In the genomic region with DNA sequence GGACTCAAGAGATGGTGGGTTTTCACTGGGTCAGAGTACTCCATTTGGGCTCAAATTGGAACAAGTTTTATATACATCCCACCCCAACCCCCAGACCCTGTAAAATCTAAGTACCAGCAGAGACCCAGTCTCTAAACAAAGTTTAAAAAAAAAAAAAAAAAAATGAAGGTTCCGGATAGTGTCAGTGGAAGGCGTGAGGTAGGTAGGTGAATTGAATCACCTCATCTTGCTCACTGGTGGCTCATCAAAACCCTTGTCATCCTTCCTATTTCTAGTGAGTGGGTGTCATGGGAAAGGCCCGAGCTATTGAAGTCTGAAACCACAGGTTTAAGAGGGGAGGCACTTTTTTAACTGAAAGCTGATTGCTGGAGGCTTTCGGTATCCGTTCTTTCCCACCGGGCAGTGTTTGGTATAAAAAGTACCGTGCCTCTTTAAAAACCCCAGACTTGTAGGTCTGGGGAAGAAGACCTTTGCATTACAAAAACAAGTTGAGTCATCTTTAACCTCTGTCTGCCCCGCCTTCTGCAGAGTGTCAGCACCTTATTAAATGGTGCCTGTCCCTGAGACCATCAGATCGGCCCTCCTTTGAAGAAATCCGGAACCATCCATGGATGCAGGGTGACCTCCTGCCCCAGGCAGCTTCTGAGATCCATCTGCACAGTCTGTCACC, we compare ENCODE assay signal across 10 mouse cellular contexts. TPM values are rescaled to one million over a fixed set of nuclear protein-coding genes. Genes with fewer than 3 reads are reported as not detected.
DNase-seq lines count a peak whose midpoint lies in the region; ATAC-seq and TF ChIP-seq lines count a peak whose summit lies in the region.
"Had no signal": no experiment of that assay in that cellular context is flagged by ENCODE, and none has a peak within 500 bp of the region (broad histone marks: within the 10 kb centered on the region; RNA-seq: fewer than 3 reads in every experiment).

No protein-coding gene starts in this region.

- H3K36me3 ChIP-seq in heart, embryonic 10.5 days, result peaks cover 32% of the 10 kb centered on the region
- H3K36me3 ChIP-seq in stomach, embryonic 15.5 days, result peaks cover 14% of the 10 kb centered on the region
- H3K36me3 ChIP-seq in stomach, postnatal 0 days (ENCODE audit: control insufficient read depth, insufficient read depth, low read length), result peaks cover 7% of the 10 kb centered on the region
- H3K36me3 ChIP-seq in limb, embryonic 12.5 days, result peaks cover 23% of the 10 kb centered on the region
- peaks cover 12% of the 10 kb centered on the region; the same call in 1 of the 2 replicates for H3K36me3 ChIP-seq in kidney, embryonic 16.5 days (ENCODE audit: insufficient read depth, low read length)

- 0 out of 2 replicates have a peak overlapping the region, but pooled peaks have one; percentile 93 for H3K4me2 ChIP-seq in stomach, embryonic 15.5 days
- no peak overlapping the region for H3K4me2 ChIP-seq in stomach, postnatal 0 days (replicated peaks; ENCODE audit: low read depth)
- 0 out of 2 replicates have a peak overlapping the region, but pooled peaks have one; percentile 10 for H3K4me2 ChIP-seq in limb, embryonic 12.5 days
- no peak overlapping the region for H3K4me2 ChIP-seq in kidney, embryonic 16.5 days (replicated peaks; ENCODE audit: low read depth, low read length)

- no peak for TF ChIP-seq EP300 in stomach, postnatal 0 days (optimal IDR thresholded peaks at IDR 0.05)

- H3K4me3 ChIP-seq in heart, embryonic 10.5 days, result peak overlapping the region; percentile 3; the same call in 1 of the 2 replicates
- H3K4me3 ChIP-seq in stomach, embryonic 15.5 days (replicated peaks), result no peak overlapping the region
- H3K4me3 ChIP-seq in stomach, postnatal 0 days (ENCODE audit: low read depth, low read length), result no peak overlapping the region
- no peak overlapping the region for H3K4me3 ChIP-seq in limb, embryonic 12.5 days (replicated peaks)
- H3K4me3 ChIP-seq in kidney, embryonic 16.5 days (ENCODE audit: low read length), result no peak overlapping the region

- WGBS in heart, embryonic 10.5 days, result 76% methylated on average over 10 of the region's 10 CpGs
- 71% methylated on average over 10 of the region's 10 CpGs for WGBS in stomach, embryonic 15.5 days
- 77% methylated on average over 10 of the region's 10 CpGs for WGBS in stomach, postnatal 0 days
- 68% methylated on average over 10 of the region's 10 CpGs for WGBS in limb, embryonic 12.5 days
- 64% methylated on average over 10 of the region's 10 CpGs for WGBS in kidney, embryonic 16.5 days

- no peaks in the 10 kb centered on the region for H3K9me3 ChIP-seq in heart, embryonic 10.5 days
- no peaks in the 10 kb centered on the region for H3K9me3 ChIP-seq in stomach, embryonic 15.5 days
- H3K9me3 ChIP-seq in stomach, postnatal 0 days (ENCODE audit: control insufficient read depth, low read length), result no peaks in the 10 kb centered on the region
- H3K9me3 ChIP-seq in limb, embryonic 12.5 days, result no peaks in the 10 kb centered on the region
- H3K9me3 ChIP-seq in kidney, embryonic 16.5 days (ENCODE audit: low read length), result no peaks in the 10 kb centered on the region

- no peak overlapping the region for H3K9ac ChIP-seq in stomach, embryonic 15.5 days
- H3K9ac ChIP-seq in stomach, postnatal 0 days (ENCODE audit: low read length), result no peak overlapping the region
- no peak overlapping the region for H3K9ac ChIP-seq in limb, embryonic 12.5 days (replicated peaks)
- no peak overlapping the region for H3K9ac ChIP-seq in kidney, embryonic 16.5 days (replicated peaks; ENCODE audit: low read length)

- no peak for ATAC-seq in stomach, embryonic 15.5 days (ENCODE audit: insufficient read depth, low FRiP score, low read depth)
- ATAC-seq in stomach, postnatal 0 days (ENCODE audit: low FRiP score, low TSS enrichment), result no peak
- no peak for ATAC-seq in limb, embryonic 12.5 days (ENCODE audit: insufficient number of reproducible peaks, insufficient read depth, low FRiP score, low TSS enrichment, low read depth)
- ATAC-seq in kidney, embryonic 16.5 days (ENCODE audit: low FRiP score, low TSS enrichment), result no peak

- peaks cover 28% of the 10 kb centered on the region for H3K4me1 ChIP-seq in heart, embryonic 10.5 days
- peaks cover 7% of the 10 kb centered on the region; the same call in 1 of the 2 replicates for H3K4me1 ChIP-seq in stomach, embryonic 15.5 days
- H3K4me1 ChIP-seq in stomach, postnatal 0 days (replicated peaks; ENCODE audit: control insufficient read depth, insufficient read depth), result 0 out of 2 replicates have a peak, but pooled peaks cover 3% of the 10 kb centered on the region
- H3K4me1 ChIP-seq in limb, embryonic 12.5 days (replicated peaks), result peaks cover 11% of the 10 kb centered on the region
- H3K4me1 ChIP-seq in kidney, embryonic 16.5 days (ENCODE audit: insufficient read depth, low read length), result peaks cover 12% of the 10 kb centered on the region

- peak overlapping the region; percentile 96 for H3K27ac ChIP-seq in heart, embryonic 10.5 days
- no peak overlapping the region for H3K27ac ChIP-seq in stomach, embryonic 15.5 days
- no peak overlapping the region for H3K27ac ChIP-seq in stomach, postnatal 0 days (replicated peaks)
- H3K27ac ChIP-seq in limb, embryonic 12.5 days, result no peak overlapping the region
- H3K27ac ChIP-seq in kidney, embryonic 16.5 days (ENCODE audit: low read length), result no peak overlapping the region

- TF ChIP-seq CTCF in stomach, postnatal 0 days (IDR thresholded peaks at IDR 0.05; ENCODE audit: low read depth), result no peak

- no peaks in the 10 kb centered on the region for H3K27me3 ChIP-seq in heart, embryonic 10.5 days (ENCODE audit: insufficient read depth, poor library complexity, severe bottlenecking)
- no peaks in the 10 kb centered on the region for H3K27me3 ChIP-seq in stomach, embryonic 15.5 days (replicated peaks)
- H3K27me3 ChIP-seq in stomach, postnatal 0 days (ENCODE audit: control insufficient read depth, insufficient read depth, low read length), result no peaks in the 10 kb centered on the region
- H3K27me3 ChIP-seq in limb, embryonic 12.5 days, result no peaks in the 10 kb centered on the region
- no peaks in the 10 kb centered on the region for H3K27me3 ChIP-seq in kidney, embryonic 16.5 days (ENCODE audit: insufficient read depth, low read length)

- no peak for DNase-seq in heart, embryonic 10.5 days (ENCODE audit: low spot score)
- DNase-seq in heart, adult 18-20 months, result no peak
- DNase-seq in stomach, postnatal 0 days (ENCODE audit: low spot score), result no peak
- peak; percentile 29 to 31 for DNase-seq in thymus, postnatal 36 days
- DNase-seq in lung, postnatal 4 days, result no peak

RNA-seq across cellular contexts. Expression of gene Pim1, which starts 3.6 kb away (rescaled TPM):
- polyA plus RNA-seq in heart, embryonic 10.5 days (2016; fragmentation: Nextera tagmentation; extraction: Ambion mirVana), result 28.7 and 31.4 TPM in 2 replicates
- total RNA-seq in heart, adult 18-20 months (2021), result 10 to 100 TPM; 12.7 to 21.2 TPM
- polyA plus RNA-seq in stomach, embryonic 15.5 days (2015; fragmentation: Nextera tagmentation; extraction: Ambion mirVana), result 11.5 and 20.9 TPM in 2 replicates
- polyA plus RNA-seq in stomach, postnatal 0 days (2015; fragmentation: Nextera tagmentation; extraction: Ambion mirVana), result 28.6 and 32.8 TPM in 2 replicates
- polyA plus RNA-seq in limb, embryonic 12.5 days (2016; fragmentation: Nextera tagmentation; extraction: Ambion mirVana), result 21.4 and 24.2 TPM in 2 replicates
- 12.5 and 14.5 TPM in 2 replicates for polyA plus RNA-seq in kidney, embryonic 16.5 days (2015; fragmentation: Nextera tagmentation; extraction: Ambion mirVana)

RNA-seq across cellular contexts. Expression of gene Gm17657, which starts 55.2 kb away (rescaled TPM):
- polyA plus RNA-seq in heart, embryonic 10.5 days (2016; fragmentation: Nextera tagmentation; extraction: Ambion mirVana), result not detected in 2 replicates
- total RNA-seq in heart, adult 18-20 months (2021), result not detected
- not detected in 2 replicates for polyA plus RNA-seq in stomach, embryonic 15.5 days (2015; fragmentation: Nextera tagmentation; extraction: Ambion mirVana)
- not detected in 2 replicates for polyA plus RNA-seq in stomach, postnatal 0 days (2015; fragmentation: Nextera tagmentation; extraction: Ambion mirVana)
- polyA plus RNA-seq in limb, embryonic 12.5 days (2016; fragmentation: Nextera tagmentation; extraction: Ambion mirVana), result not detected in 2 replicates
- not detected in 2 replicates for polyA plus RNA-seq in kidney, embryonic 16.5 days (2015; fragmentation: Nextera tagmentation; extraction: Ambion mirVana)
- total RNA-seq: left cerebral cortex, postnatal 36 days had no signal
- polyA plus RNA-seq: myocyte had no signal

RNA-seq across cellular contexts. Expression of gene Tbc1d22b, which starts 55.4 kb away (rescaled TPM):
- polyA plus RNA-seq in heart, embryonic 10.5 days (2016; fragmentation: Nextera tagmentation; extraction: Ambion mirVana), result 13.6 and 14.4 TPM in 2 replicates
- total RNA-seq in heart, adult 18-20 months (2021), result 10 to 100 TPM; 12.5 to 13.3 TPM
- polyA plus RNA-seq in stomach, embryonic 15.5 days (2015; fragmentation: Nextera tagmentation; extraction: Ambion mirVana), result 12.2 and 14.8 TPM in 2 replicates
- 6.9 and 7.8 TPM in 2 replicates for polyA plus RNA-seq in stomach, postnatal 0 days (2015; fragmentation: Nextera tagmentation; extraction: Ambion mirVana)
- polyA plus RNA-seq in limb, embryonic 12.5 days (2016; fragmentation: Nextera tagmentation; extraction: Ambion mirVana), result 16.3 and 22.5 TPM in 2 replicates
- polyA plus RNA-seq in kidney, embryonic 16.5 days (2015; fragmentation: Nextera tagmentation; extraction: Ambion mirVana), result 16.7 and 19.1 TPM in 2 replicates

RNA-seq across cellular contexts. Expression of gene Tmem217, which starts 58.0 kb away (rescaled TPM):
- polyA plus RNA-seq in heart, embryonic 10.5 days (2016; fragmentation: Nextera tagmentation; extraction: Ambion mirVana), result 1.3 and 1.5 TPM in 2 replicates
- total RNA-seq in heart, adult 18-20 months (2021), result not detected
- polyA plus RNA-seq in stomach, embryonic 15.5 days (2015; fragmentation: Nextera tagmentation; extraction: Ambion mirVana), result 0.93 and 1.3 TPM in 2 replicates
- 0.22 and 0.42 TPM in 2 replicates for polyA plus RNA-seq in stomach, postnatal 0 days (2015; fragmentation: Nextera tagmentation; extraction: Ambion mirVana)
- polyA plus RNA-seq in limb, embryonic 12.5 days (2016; fragmentation: Nextera tagmentation; extraction: Ambion mirVana), result 1.8 and 2.4 TPM in 2 replicates
- 0.79 and 0.89 TPM in 2 replicates for polyA plus RNA-seq in kidney, embryonic 16.5 days (2015; fragmentation: Nextera tagmentation; extraction: Ambion mirVana)
- total RNA-seq: left cerebral cortex, postnatal 36 days had no signal
- polyA plus RNA-seq: myocyte had no signal

Comparison
In these comparisons a context has a peak if more than half of its experiments do, and no peak if none do; other contexts are left out.
1. H3K4me2 ChIP-seq: peak in stomach, embryonic 15.5 days (single experiment) and limb, embryonic 12.5 days (single experiment); none in stomach, postnatal 0 days (single experiment) and kidney, embryonic 16.5 days (single experiment).
2. DNase-seq: peak in thymus, postnatal 36 days (2 of 2); none in heart, embryonic 10.5 days (single experiment), heart, adult 18-20 months (0 of 2), stomach, postnatal 0 days (single experiment) and lung, postnatal 4 days (0 of 2).